8 mouse cellular contexts compared by ENCODE assay signal in the genomic region with DNA sequence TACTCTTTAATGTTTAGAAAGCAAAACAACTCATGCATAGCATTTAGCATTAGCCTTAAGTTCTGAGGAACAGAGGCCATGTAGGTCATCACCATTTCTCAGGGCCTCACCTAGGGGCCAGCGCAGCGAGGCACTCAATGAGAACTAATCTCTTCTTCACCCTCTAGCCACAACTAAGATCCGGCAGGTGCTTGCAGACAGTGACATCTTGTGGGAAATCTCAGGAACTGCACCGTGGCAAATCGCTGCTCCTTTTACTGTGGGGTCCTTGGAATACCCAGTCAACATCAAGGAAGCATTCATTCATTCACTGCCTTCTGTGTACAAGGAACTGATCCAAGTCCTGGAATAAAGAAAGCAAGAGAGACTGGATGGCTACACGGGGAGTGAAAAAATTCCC. TPM values are rescaled to one million over a fixed set of nuclear protein-coding genes. Genes with fewer than 3 reads are reported as not detected.
DNase-seq lines count a peak whose midpoint lies in the region; ATAC-seq and TF ChIP-seq lines count a peak whose summit lies in the region.

No protein-coding gene starts in this region.

- TF ChIP-seq POLR2A in cortical plate, adult 2 months (IDR thresholded peaks at IDR 0.05; ENCODE audit: extremely low read depth, insufficient read depth, low read length), result no peak

- DNase-seq in CD8-positive naive resting alpha-beta T cell, adult 2 months (ENCODE audit: low read depth in 2 of 2, low spot score in 2 of 2), result peak; percentile 65 to 71
- peak; percentile 60 for DNase-seq in heart, adult 8-10 months (ENCODE audit: low spot score)
- DNase-seq in layer of hippocampus, adult 11-12 months (ENCODE audit: low spot score), result peak; percentile 79
- peak; percentile 73 for DNase-seq in lung, postnatal 14 days
- peak; percentile 92 for DNase-seq in retina, embryonic 14.5 days (ENCODE audit: low spot score)
- DNase-seq in urinary bladder, postnatal 25 days (ENCODE audit: low spot score), result peak; percentile 49

- ATAC-seq in activated CD4-positive, CD25-positive, alpha-beta regulatory T cell, adult 4 months, result peak; percentile 57

- no peak overlapping the region for H3K4me3 ChIP-seq in cortical plate, adult 2 months (ENCODE audit: insufficient read depth, low read length)

- H3K4me1 ChIP-seq in cortical plate, adult 2 months (ENCODE audit: control insufficient read depth, insufficient read depth, low read length), result peaks cover 2% of the 10 kb centered on the region; the same call in 1 of the 2 replicates

- TF ChIP-seq CTCF in cortical plate, adult 2 months (IDR thresholded peaks at IDR 0.05; ENCODE audit: extremely low read depth, insufficient read depth, low read length), result peak; percentile 100

- no peak overlapping the region for H3K27ac ChIP-seq in cortical plate, adult 2 months (ENCODE audit: insufficient read depth, low read length)

RNA-seq across cellular contexts. Expression of gene Epop, which starts 7.1 kb away (rescaled TPM):
- under 1 TPM; 0.40 to 0.61 TPM for polyA plus RNA-seq in activated CD4-positive, CD25-positive, alpha-beta regulatory T cell, adult 4 months (2017; shearing (Covaris generic))
- polyA plus RNA-seq in cortical plate, adult 2 months (2012; rRNA removed), result 89.5 and 95.2 TPM in 2 replicates
- 1 to 10 TPM in 3 of 4 experiments, under 1 TPM in 1; 0.92 to 1.7 (median 1.2) TPM for total RNA-seq in heart, adult 8-10 months (2022)

RNA-seq across cellular contexts. Expression of gene Mllt6, which starts 40.8 kb away (rescaled TPM):
- 10 to 100 TPM; 13.9 to 15.2 TPM for polyA plus RNA-seq in activated CD4-positive, CD25-positive, alpha-beta regulatory T cell, adult 4 months (2017; shearing (Covaris generic))
- 78.5 and 83.4 TPM in 2 replicates for polyA plus RNA-seq in cortical plate, adult 2 months (2012; rRNA removed)
- total RNA-seq in heart, adult 8-10 months (2022), result 10 to 100 TPM; 68.8 to 84.0 (median 69.8) TPM

RNA-seq across cellular contexts. Expression of gene Srcin1, which starts 46.5 kb away (rescaled TPM):
- polyA plus RNA-seq in activated CD4-positive, CD25-positive, alpha-beta regulatory T cell, adult 4 months (2017; shearing (Covaris generic)), result not detected
- 141 and 146 TPM in 2 replicates for polyA plus RNA-seq in cortical plate, adult 2 months (2012; rRNA removed)
- under 1 TPM; 0.06 to 0.75 (median 0.18) TPM for total RNA-seq in heart, adult 8-10 months (2022)

Comparison
In these comparisons a context has a peak if more than half of its experiments do, and no peak if none do; other contexts are left out.
1. RNA of gene Epop, which starts 7.1 kb away (polyA plus RNA-seq): 89.5 to 95.2 TPM in cortical plate, adult 2 months; 0.40 to 0.61 TPM in activated CD4-positive, CD25-positive, alpha-beta regulatory T cell, adult 4 months; every median in the first group is over 10 times any median in the second.
2. RNA of gene Srcin1, which starts 46.5 kb away (polyA plus RNA-seq): 141 to 146 TPM in cortical plate, adult 2 months; not detected in activated CD4-positive, CD25-positive, alpha-beta regulatory T cell, adult 4 months; every median in the first group is over 100 times any median in the second.
3. Peak in every context shown above with its lines, with median percentiles within 50 percentile points of each other: DNase-seq.